Mouse (Mus musculus) megakaryocyte-erythroid progenitor cell, adult 5 weeks (primary cell): ENCODE data around the gene Zfp318. TPM values are rescaled to one million over a fixed set of nuclear protein-coding genes. Genes with fewer than 3 reads are reported as not detected.

Source experiments
- polyA plus RNA-seq: library from polyadenylated mRNA; stranded (reverse); fragments of >175 nt; gene quantifications from 2 replicates; pipeline ENCODE4 v1.2.3, GENCODE M21; 2012

Zfp318 gene
- 1.9 and 4.1 TPM in 2 replicates for polyA plus RNA-seq

GRCm38 (mm10) chr17:46383294-46384060 is at the start of gene Zfp318:
Gene Zfp318, plus strand, starts transcription at chr17:46383731.

DNA sequence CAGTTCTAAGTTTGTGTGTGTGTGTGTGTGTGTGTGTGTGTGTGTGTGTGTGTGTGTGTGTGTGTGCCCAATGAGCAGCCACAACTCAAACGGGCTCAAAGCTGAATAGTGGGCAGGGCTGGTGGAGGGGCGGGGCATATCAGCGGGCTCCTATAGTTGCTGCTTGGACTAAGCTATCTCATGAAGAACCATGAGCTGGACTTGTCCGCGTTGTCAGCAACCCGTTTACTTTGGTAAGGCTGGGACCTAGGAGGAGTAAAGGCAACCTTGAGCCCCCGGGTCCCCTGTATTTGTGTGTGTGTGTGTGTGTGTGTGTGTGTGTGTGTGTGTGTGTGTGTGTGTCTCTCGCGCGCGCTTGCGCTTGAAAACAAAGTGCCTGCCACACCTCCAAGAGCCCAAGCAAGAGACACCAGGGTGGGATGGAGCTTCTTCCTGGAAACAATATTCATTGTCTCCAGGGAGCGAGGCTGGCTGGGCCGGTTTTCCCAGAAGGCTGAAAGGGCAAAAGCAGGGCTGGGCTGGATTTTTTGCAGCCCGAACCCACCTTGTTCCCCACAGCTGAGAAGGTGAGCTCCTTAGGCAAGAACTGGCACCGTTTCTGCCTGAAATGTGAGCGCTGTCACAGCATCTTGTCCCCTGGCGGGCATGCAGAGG is 45.4 kb downstream of the Zfp318 start, which contains the start of gene Crip3:
Gene Crip3, plus strand, starts transcription at position 166 of the 654 bp plus-strand sequence.

GRCm38 (mm10) chr17:46438298-46438873 is 54.9 kb downstream of the Zfp318 start, which contains the start of gene Slc22a7:
Gene Slc22a7, minus strand, starts transcription at chr17:46438457.

Other genes starting within 250 kb of the Zfp318 start
- 0.23 and 0.36 TPM in 2 replicates for gene Rsph9, start 239.5 kb upstream of the Zfp318 start, polyA plus RNA-seq
- gene Mad2l1bp, start 230.2 kb upstream of the Zfp318 start, polyA plus RNA-seq = 11.5 and 11.8 TPM in 2 replicates
- 112 and 139 TPM in 2 replicates for gene Gtpbp2, start 222.7 kb upstream of the Zfp318 start, polyA plus RNA-seq
- gene Polh, start 181.1 kb upstream of the Zfp318 start, polyA plus RNA-seq = 0.82 and 1.4 TPM in 2 replicates
- 16.9 and 17.7 TPM in 2 replicates for gene Xpo5, start 180.9 kb upstream of the Zfp318 start, polyA plus RNA-seq
- gene Polr1c, start 135.7 kb upstream of the Zfp318 start, polyA plus RNA-seq = 21.2 and 31.5 TPM in 2 replicates
- 168 and 176 TPM in 2 replicates for gene Yipf3, start 135.7 kb upstream of the Zfp318 start, polyA plus RNA-seq
- gene Lrrc73, start 130.2 kb upstream of the Zfp318 start, polyA plus RNA-seq = 2.4 and 4.3 TPM in 2 replicates
- gene Tjap1, start 100.7 kb upstream of the Zfp318 start, polyA plus RNA-seq = 80.2 and 88.3 TPM in 2 replicates
- 0.73 and 0.76 TPM in 2 replicates for gene Dlk2, start 86.3 kb upstream of the Zfp318 start, polyA plus RNA-seq
- gene Abcc10, start 55.4 kb upstream of the Zfp318 start, polyA plus RNA-seq = 6.9 and 8.7 TPM in 2 replicates
- not detected in 2 replicates for gene Crip3, start 45.2 kb downstream of the Zfp318 start, polyA plus RNA-seq
- gene Slc22a7, start 54.7 kb downstream of the Zfp318 start, polyA plus RNA-seq = not detected in 2 replicates
- gene Ttbk1, start 103.9 kb downstream of the Zfp318 start, polyA plus RNA-seq = 0.12 and 0.29 TPM in 2 replicates
- 30.7 and 40.0 TPM in 2 replicates for gene Dnph1, start 113.0 kb downstream of the Zfp318 start, polyA plus RNA-seq
- 23.6 and 36.5 TPM in 2 replicates for gene Cul9, start 162.7 kb downstream of the Zfp318 start, polyA plus RNA-seq
- 174 and 199 TPM in 2 replicates for gene Srf, start 172.4 kb downstream of the Zfp318 start, polyA plus RNA-seq
- 4.9 and 8.5 TPM in 2 replicates for gene Ptk7, start 245.8 kb downstream of the Zfp318 start, polyA plus RNA-seq